Mouse (Mus musculus) fibroblast of lung, adult 2 months (primary cell): ENCODE data around the gene Fastkd1.
A peak's percentile ranks its signal among the peaks of the same experiment; 100 is the strongest.
"Not testable (repeated sequence)": the region's sequence is repeated elsewhere in the genome, so short reads cannot be mapped to it uniquely, and the experiment has no call there.

Source experiments
- DNase-seq: peaks from one replicate; pipeline ENCODE4 v3.0.0-alpha.2; 2011; ENCODE audit warnings: low read depth

The Fastkd1 gene

GRCm38 (mm10) chr2:69712981-69713625, at the start of gene Fastkd1:
TSS of gene Fastkd1 (minus strand) at chr2:69713516.
- DNase-seq = peak; percentile 74

- DNase-seq = no peak
Measured at GRCm38 (mm10) chr2:69760980-69761379, 47.7 kb upstream of the Fastkd1 start.

GRCm38 (mm10) chr2:69745091-69745490, 31.8 kb upstream of the Fastkd1 start:
- no peak for DNase-seq

GRCm38 (mm10) chr2:69723519-69723825, 10.2 kb upstream of the Fastkd1 start:
- peak; percentile 10 for DNase-seq

- DNase-seq = peak; percentile 55
Measured at GRCm38 (mm10) chr2:69722650-69723518, 9.6 kb upstream of the Fastkd1 start.

GRCm38 (mm10) chr2:69722273-69722649, 8.9 kb upstream of the Fastkd1 start, which contains the start of gene Ppig:
TSS of gene Ppig (plus strand) at chr2:69722545.
- no peak for DNase-seq

- no peak for DNase-seq
Measured at GRCm38 (mm10) chr2:69719121-69719520, 5.8 kb upstream of the Fastkd1 start.

- no peak for DNase-seq
Measured at GRCm38 (mm10) chr2:69716483-69716882, 3.2 kb upstream of the Fastkd1 start.

GRCm38 (mm10) chr2:69714126-69714525, 810 bp upstream of the Fastkd1 start:
- DNase-seq = no peak

GRCm38 (mm10) chr2:69713626-69714014, 304 bp upstream of the Fastkd1 start:
- no peak for DNase-seq

GRCm38 (mm10) chr2:69712171-69712570, 1.1 kb downstream of the Fastkd1 start:
- no peak for DNase-seq

GRCm38 (mm10) chr2:69700446-69700845, 12.9 kb downstream of the Fastkd1 start:
- no peak for DNase-seq

- DNase-seq = no peak
Measured at GRCm38 (mm10) chr2:69693501-69693900, 19.8 kb downstream of the Fastkd1 start.

GRCm38 (mm10) chr2:69690843-69691242, 22.5 kb downstream of the Fastkd1 start:
- DNase-seq = no peak

GRCm38 (mm10) chr2:69690214-69690613, 23.1 kb downstream of the Fastkd1 start:
- DNase-seq = no peak

GRCm38 (mm10) chr2:69684488-69684887, 28.8 kb downstream of the Fastkd1 start:
- DNase-seq = no peak

- DNase-seq = no peak
Measured at GRCm38 (mm10) chr2:69683036-69683805, 30.1 kb downstream of the Fastkd1 start.

GRCm38 (mm10) chr2:69681931-69682330, 31.4 kb downstream of the Fastkd1 start:
- no peak for DNase-seq

- no peak for DNase-seq
Measured at GRCm38 (mm10) chr2:69679990-69680389, 33.3 kb downstream of the Fastkd1 start.

GRCm38 (mm10) chr2:69677215-69677614, 36.1 kb downstream of the Fastkd1 start:
- DNase-seq = not testable (repeated sequence)

- no peak for DNase-seq
Measured at GRCm38 (mm10) chr2:69676713-69677112, 36.6 kb downstream of the Fastkd1 start.

GRCm38 (mm10) chr2:69675266-69675665, 38.0 kb downstream of the Fastkd1 start:
- DNase-seq = no peak

GRCm38 (mm10) chr2:69673723-69674122, 39.6 kb downstream of the Fastkd1 start:
- no peak for DNase-seq
